Mouse (Mus musculus) thymus, adult 2 months (tissue): ENCODE data around the gene Ubap2.
A peak's percentile ranks its signal among the peaks of the same experiment; 100 is the strongest.

ENCODE experiments used
- CTCF ChIP-seq: fragments of 200-500 bp; IDR thresholded peaks from 2 replicates; pipeline ENCODE4 v1.5.1; 2012; ENCODE audit warnings: mild to moderate bottlenecking, control low read depth, low read length, moderate library complexity, borderline replicate concordance; ENCODE audit not compliant: control insufficient read depth, poor library complexity, insufficient read depth; ENCODE audit errors: extremely low read depth
- POLR2A ChIP-seq: fragments of 200-500 bp; IDR thresholded peaks from 2 replicates; pipeline ENCODE4 v1.6.1; 2012; ENCODE audit warnings: mild to moderate bottlenecking, low read length, control low read depth, moderate library complexity; ENCODE audit not compliant: control insufficient read depth, poor library complexity, insufficient read depth; ENCODE audit errors: extremely low read depth

DNA sequence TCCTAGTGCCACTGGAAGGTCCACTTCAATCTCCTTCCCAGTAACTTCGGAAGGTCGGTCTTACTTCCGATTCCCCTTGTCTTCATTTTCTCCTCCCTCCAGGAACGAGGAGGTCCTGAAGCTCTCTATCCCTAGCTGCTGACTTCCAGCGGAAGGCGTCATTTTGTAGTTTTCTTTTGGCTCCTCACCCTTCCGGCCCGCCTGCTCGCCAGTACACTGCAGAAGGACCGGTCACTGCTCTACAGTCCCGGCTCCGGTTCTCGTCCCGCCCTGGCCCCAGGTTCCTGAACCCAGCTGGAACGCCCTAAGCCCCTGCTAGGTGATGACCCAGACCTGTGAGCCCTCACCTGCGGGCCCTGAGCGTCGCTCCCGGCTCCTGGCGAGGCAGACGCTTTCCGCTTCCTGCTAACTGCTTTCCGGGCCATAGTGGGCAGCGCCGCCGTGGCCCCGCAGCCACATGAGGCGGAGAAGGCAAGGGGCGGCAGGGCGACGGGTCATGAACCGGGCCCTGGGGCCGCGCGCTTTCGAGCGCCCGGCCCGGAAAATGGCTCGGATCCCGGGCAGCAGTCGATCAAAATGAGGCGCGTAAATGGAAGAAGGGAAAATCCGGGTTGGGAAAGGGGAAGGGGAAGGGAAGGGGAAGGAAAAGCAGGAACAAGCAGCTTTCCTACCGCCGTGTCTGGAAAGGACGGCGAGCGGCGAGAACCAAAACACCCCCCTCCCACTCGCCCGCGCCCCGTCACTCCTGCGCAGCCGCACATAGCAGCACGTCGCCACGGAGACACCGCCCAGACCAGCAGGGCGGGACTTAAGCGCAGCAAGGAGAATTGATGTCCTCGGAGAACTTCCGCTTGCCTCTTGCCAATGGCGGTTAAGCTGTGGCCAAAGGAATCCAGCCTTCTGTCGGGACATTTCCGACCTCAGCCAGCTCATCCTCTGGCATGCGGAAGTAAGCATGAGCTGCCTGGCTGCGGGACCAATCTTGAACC is 39.5 kb upstream of the Ubap2 start, which contains the start of gene Dcaf12:
- peak; percentile 75 for TF ChIP-seq POLR2A
- TF ChIP-seq CTCF: 0 out of 2 replicates have a peak, but pooled peaks have one; percentile 23
